Mouse (Mus musculus) lung, postnatal 10 days (tissue): Measurements from ENCODE around the gene Phxr2.

Source experiments
- DNase-seq: peaks from one replicate; pipeline ENCODE4 v3.0.0; 2021

The Phxr2 gene

DNA sequence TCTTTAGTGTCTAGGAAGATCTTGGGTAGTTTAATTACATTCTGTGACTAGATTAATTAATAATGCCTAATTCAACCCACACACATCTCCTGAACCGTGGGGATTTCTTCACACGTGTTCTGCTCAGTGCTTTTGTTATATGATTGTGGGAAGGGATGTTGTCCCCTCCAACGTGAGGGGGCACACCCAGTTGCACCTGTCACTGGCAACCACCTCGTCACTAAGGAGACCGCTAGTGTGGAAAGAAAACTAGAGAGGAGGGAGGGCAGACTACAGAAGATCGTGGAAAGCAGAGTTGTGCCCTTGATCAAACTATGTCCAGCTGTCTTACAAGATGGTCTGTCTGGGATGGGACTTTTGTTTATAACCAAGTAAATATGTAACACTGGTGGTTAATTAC is 40.1 kb downstream of the Phxr2 start:
- no peak for DNase-seq

DNA sequence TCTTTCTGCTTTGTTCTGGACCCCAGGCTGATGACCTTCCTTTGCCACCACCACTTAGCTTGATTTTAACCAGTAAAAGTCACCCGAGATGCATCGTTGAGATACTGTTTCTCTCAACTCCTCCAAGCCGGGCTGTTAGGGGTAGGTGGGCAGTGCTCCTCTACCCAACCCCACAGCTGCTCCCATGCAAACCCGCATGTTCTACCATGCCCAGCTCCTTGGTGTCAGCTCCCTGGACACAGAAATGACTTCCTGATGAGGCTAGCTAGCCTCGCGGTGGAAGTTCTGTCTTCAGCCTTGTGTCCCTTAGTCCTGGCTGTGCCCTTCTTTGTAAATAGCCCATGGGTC is 40.9 kb downstream of the Phxr2 start:
- DNase-seq, result no peak

DNA sequence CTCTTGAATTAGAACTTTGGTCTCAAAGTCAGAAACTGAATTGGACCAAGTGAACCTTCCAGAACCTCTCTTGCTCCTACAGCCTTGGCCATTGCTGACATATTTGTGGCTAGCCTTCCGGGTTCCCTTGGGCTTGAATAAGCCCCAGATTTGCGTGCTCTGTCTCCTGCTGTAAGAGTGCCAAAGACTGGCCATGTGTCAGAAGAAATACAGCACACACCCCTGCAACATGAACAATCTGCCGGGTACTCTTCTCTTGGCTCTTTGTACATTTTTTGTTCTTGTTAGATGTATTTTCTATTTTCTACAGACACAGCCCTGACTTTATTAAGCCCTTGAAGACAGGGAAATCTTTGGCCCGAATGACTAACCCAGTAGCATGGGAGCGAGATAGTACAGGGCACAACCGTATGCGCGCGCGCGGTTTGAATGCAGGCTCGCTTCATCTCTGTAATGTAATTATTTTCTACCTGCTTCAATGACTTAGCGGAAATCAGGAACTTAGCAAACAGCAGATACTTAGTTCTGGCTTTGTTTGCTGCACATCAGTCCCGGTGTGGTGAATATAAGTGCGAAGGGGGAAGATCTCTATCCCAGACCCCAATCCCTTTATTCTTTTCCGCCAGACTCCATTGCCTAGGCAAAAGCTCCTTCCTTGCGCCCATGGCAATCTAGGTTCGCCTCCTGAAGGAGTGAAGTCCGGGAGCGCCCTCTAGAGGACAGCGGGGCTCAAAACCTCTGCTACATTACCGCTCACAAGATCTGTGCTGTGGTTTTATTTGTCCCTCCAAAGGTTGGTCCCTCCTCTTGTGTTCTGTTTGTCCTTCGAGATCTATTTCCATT is 41.5 kb downstream of the Phxr2 start:
- peak; percentile 93 for DNase-seq

DNA sequence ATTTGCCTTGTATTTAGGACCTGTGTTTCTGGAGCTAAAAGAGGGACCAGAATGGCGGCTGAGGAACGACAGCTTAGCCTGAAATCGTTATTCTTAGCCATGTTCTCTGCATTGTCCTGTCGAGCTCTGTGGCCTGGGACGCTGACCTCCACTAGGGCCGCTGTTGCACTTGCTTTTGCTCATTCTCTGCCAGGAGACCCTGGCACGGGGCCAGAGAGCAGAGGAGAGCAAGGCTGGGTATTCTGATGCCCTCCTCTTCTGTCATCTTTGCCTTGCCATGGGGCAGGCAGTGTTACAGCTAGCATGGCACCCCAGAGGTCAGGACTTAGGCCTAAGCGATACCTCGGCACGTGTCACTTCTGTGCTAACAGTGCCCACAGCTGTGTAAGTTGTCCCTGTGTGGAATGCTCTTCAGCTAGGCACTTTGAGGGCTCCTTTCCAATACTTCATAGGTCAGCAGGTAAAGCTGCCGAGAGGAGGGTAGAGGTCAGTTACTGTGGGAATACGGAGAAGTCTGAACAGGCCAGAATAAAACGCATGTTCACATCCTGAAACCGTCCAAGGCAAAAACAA is 42.6 kb downstream of the Phxr2 start:
- peak; percentile 49 for DNase-seq

DNA sequence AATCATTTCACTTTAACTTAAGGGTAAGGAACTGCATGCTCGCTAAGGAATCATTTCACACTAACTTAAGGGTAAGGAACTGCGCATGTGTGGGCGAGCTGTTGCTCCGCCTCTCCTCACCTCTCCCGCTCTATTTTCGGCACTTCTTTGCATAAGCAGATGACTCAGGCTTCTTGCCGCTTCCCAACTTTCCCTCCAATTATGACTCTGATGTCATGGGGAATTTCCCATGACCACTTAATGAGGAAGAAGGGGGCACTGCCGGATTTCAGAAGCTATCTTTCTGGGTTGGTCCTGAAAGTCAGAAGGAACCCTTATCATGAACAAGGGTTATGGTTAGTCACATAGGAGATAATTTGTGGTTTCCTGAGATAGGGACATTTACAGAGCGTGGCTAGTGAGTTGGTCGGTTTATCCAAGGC is 44.5 kb downstream of the Phxr2 start:
- no peak for DNase-seq

DNA sequence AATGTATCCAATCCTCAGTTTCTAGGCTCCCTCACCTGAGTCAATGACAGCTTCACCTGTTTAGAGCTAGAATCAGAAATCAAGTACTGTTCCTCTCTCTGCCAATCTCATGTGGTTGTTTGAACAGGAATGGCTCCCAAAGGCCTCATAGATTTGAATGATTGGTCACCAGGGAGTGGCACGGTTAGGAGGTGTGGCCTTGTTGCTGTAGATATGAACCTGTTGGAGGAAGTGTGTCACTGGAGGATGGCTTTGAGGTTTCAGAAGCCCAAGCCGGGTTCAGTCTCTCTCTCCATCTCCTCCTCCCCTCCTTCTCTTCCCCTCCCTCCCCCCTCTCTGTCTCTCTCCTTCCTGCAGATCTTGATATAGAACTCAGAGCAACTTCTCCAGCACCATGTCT is 47.5 kb downstream of the Phxr2 start:
- DNase-seq, result no peak

DNA sequence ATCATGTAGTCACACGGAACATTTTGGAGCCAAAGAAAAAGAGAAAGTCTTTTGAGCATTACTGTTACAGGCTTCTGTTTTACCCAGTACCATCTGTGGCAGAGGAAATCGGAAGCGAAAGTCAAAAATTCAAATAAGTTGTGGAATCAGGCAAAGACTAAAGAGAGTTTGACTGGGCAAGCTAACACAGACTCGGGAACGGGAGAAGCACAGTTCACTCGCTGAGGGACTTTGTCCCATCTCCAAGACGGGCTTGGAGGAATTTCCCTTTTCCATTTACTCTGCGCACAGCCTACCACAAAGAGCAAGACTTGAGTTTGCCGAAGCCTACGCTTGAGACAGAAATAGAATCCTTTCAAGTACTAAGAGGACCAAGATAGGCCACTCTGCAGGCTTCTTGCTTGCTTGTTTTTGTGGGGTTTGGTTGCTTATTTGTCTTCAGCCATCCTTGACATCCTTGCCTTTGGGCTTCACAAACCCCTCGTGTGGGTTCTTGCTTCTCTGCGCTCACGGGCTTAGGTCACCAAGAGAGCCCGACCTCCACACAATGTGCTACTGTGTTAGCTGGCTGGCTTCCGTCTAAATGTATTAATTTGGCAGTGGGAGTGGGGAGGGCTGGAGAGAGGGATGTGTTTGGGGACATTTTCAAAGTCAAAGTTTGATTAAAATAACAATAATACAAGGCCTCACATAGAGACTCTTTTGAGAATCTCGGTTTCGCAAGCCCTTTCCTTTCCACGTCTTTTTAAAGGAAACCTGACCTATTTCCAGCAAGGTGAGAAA is 49.8 kb downstream of the Phxr2 start:
- DNase-seq, result peak; percentile 28
